Mouse (Mus musculus) lung, postnatal 0 days (tissue): ENCODE results near the gene Spata45. TPM values are rescaled to one million over a fixed set of nuclear protein-coding genes. Genes with fewer than 3 reads are reported as not detected.

Experiments
- ATAC-seq: fragments of 200-750 bp; cut with Nextera tagmentation; 2 replicates; pipeline ENCODE4 v1.8.0; 2017; ENCODE audit warnings: moderate library complexity
- DNase-seq: peaks from one replicate; pipeline ENCODE4 v3.0.0-alpha.2; 2016; ENCODE audit warnings: low spot score
- H3K27ac ChIP-seq: fragments of 300-500 bp; sonication (generic); 2 replicates; pipeline ENCODE4 v1.5.1; 2014; ENCODE audit warnings: antibody characterized with exemption, mild to moderate bottlenecking, low read length, mixed read lengths
- H3K27me3 ChIP-seq: fragments of 300-500 bp; sonication (generic); replicated peaks from 2 replicates; pipeline ENCODE4 v1.6.1; 2014; ENCODE audit warnings: low read length, mixed read lengths; ENCODE audit not compliant: insufficient read depth
- H3K36me3 ChIP-seq: fragments of 300-500 bp; sonication (generic); 2 replicates; pipeline ENCODE4 v1.6.1; 2014; ENCODE audit warnings: low read length, mixed read lengths; ENCODE audit not compliant: insufficient read depth
- H3K4me1 ChIP-seq: fragments of 300-500 bp; sonication (generic); 2 replicates; pipeline ENCODE4 v1.6.1; 2014; ENCODE audit warnings: antibody characterized with exemption, low read depth, low read length, mixed read lengths; ENCODE audit not compliant: insufficient read depth
- H3K4me2 ChIP-seq: fragments of 300-500 bp; sonication (generic); replicated peaks from 2 replicates; pipeline ENCODE4 v1.6.1; 2014; ENCODE audit warnings: low read depth, mild to moderate bottlenecking, low read length, moderate library complexity, mixed read lengths
- H3K4me3 ChIP-seq: fragments of 300-500 bp; sonication (generic); 2 replicates; pipeline ENCODE4 v1.5.1; 2014; ENCODE audit warnings: low read depth, low read length
- H3K9ac ChIP-seq: fragments of 300-500 bp; sonication (generic); replicated peaks from 2 replicates; pipeline ENCODE4 v1.6.1; 2014; ENCODE audit warnings: low read depth, mild to moderate bottlenecking
- H3K9me3 ChIP-seq: fragments of 300-500 bp; sonication (generic); 2 replicates; pipeline ENCODE4 v1.6.1; 2016; ENCODE audit warnings: low read length, mixed read lengths
- CTCF ChIP-seq: IDR thresholded peaks from 2 replicates; pipeline ENCODE4 v1.5.1; 2016; ENCODE audit warnings: antibody characterized with exemption, mild to moderate bottlenecking
- EP300 ChIP-seq: IDR thresholded peaks from 2 replicates; pipeline ENCODE4 v1.6.1; 2016; ENCODE audit warnings: antibody characterized with exemption, mild to moderate bottlenecking, control low read depth
- WGBS: fragments of 180-500 bp; shearing (Covaris S2); extraction: QIAGEN DNeasy Blood & Tissue Kit; methylation state at CpG from one replicate; pipeline ENCODE4 v1.1.7; 2014; 5-methylcytosine and 5-hydroxymethylcytosine counted together
- polyA plus RNA-seq: library from polyadenylated mRNA; unstranded; fragments of >200 nt; fragmentation: Nextera tagmentation; extraction: Ambion mirVana; gene quantifications from 2 replicates; pipeline ENCODE4 v1.2.1, GENCODE M21; 2015

Spata45 gene
- polyA plus RNA-seq, 1 experiment from 2014 or later, result not detected

- H3K27ac ChIP-seq, result no peak overlapping the region
- DNase-seq, result no peak
- no peaks in the 10 kb centered on the region for H3K27me3 ChIP-seq
- no peaks in the 10 kb centered on the region for H3K4me1 ChIP-seq
- no peak for TF ChIP-seq EP300
- no peak for TF ChIP-seq CTCF
- 63% methylated on average over 12 of the region's 12 CpGs for WGBS
- peak; percentile 17 for ATAC-seq
- no peak overlapping the region for H3K4me2 ChIP-seq
- H3K9me3 ChIP-seq, result no peaks in the 10 kb centered on the region
- no peaks in the 10 kb centered on the region for H3K36me3 ChIP-seq
- no peak overlapping the region for H3K4me3 ChIP-seq
- H3K9ac ChIP-seq, result no peak overlapping the region
These were observed 49.2 kb downstream of the Spata45 start for GRCm38 (mm10) chr1:191085597-191085996.

GRCm38 (mm10) chr1:191086304-191086878 is 50.0 kb downstream of the Spata45 start:
- ATAC-seq, result no peak
- H3K27me3 ChIP-seq, result no peaks in the 10 kb centered on the region
- H3K9me3 ChIP-seq, result no peaks in the 10 kb centered on the region
- H3K27ac ChIP-seq, result no peak overlapping the region
- H3K9ac ChIP-seq, result no peak overlapping the region
- H3K4me3 ChIP-seq, result no peak overlapping the region
- WGBS, result 65% methylated on average over 7 of the region's 7 CpGs
- TF ChIP-seq EP300 (no peak), CTCF (peak; percentile 28; the same call in 1 of the 2 replicates)
- no peaks in the 10 kb centered on the region for H3K4me1 ChIP-seq
- no peak for DNase-seq
- H3K36me3 ChIP-seq, result no peaks in the 10 kb centered on the region
- no peak overlapping the region for H3K4me2 ChIP-seq

GRCm38 (mm10) chr1:191086960-191087359 is 50.5 kb downstream of the Spata45 start:
- H3K4me1 ChIP-seq, result no peaks in the 10 kb centered on the region
- ATAC-seq, result no peak; the same call in 1 of the 2 replicates
- H3K4me3 ChIP-seq, result no peak overlapping the region
- no peak overlapping the region for H3K27ac ChIP-seq
- H3K4me2 ChIP-seq, result no peak overlapping the region
- DNase-seq, result no peak
- H3K9me3 ChIP-seq, result no peaks in the 10 kb centered on the region
- TF ChIP-seq EP300, result no peak
- no peak for TF ChIP-seq CTCF
- H3K36me3 ChIP-seq, result no peaks in the 10 kb centered on the region
- WGBS, result 58% methylated on average over 8 of the region's 8 CpGs
- H3K27me3 ChIP-seq, result no peaks in the 10 kb centered on the region
- no peak overlapping the region for H3K9ac ChIP-seq

- TF ChIP-seq EP300 (no peak), CTCF (no peak)
- no peak overlapping the region for H3K9ac ChIP-seq
- DNase-seq (no peak), ATAC-seq (no peak)
- no peaks in the 10 kb centered on the region for H3K9me3 ChIP-seq
- no peaks in the 10 kb centered on the region for H3K27me3 ChIP-seq
- H3K4me2 ChIP-seq, result no peak overlapping the region
- peaks cover 7% of the 10 kb centered on the region; the same call in 1 of the 2 replicates for H3K4me1 ChIP-seq
- H3K27ac ChIP-seq, result no peak overlapping the region
- WGBS, result 57% methylated on average over 5 of the region's 5 CpGs
- H3K36me3 ChIP-seq, result no peaks in the 10 kb centered on the region
- H3K4me3 ChIP-seq, result no peak overlapping the region
These were observed 51.5 kb downstream of the Spata45 start for GRCm38 (mm10) chr1:191087955-191088354.

- no peaks in the 10 kb centered on the region for H3K27me3 ChIP-seq
- no peaks in the 10 kb centered on the region for H3K9me3 ChIP-seq
- H3K4me2 ChIP-seq, result no peak overlapping the region
- 50% methylated on average over 6 of the region's 6 CpGs for WGBS
- peaks cover 7% of the 10 kb centered on the region; the same call in 1 of the 2 replicates for H3K4me1 ChIP-seq
- TF ChIP-seq CTCF (no peak), EP300 (no peak)
- ATAC-seq (no peak), DNase-seq (no peak)
- no peak overlapping the region for H3K27ac ChIP-seq
- H3K4me3 ChIP-seq, result no peak overlapping the region
- no peaks in the 10 kb centered on the region for H3K36me3 ChIP-seq
- H3K9ac ChIP-seq, result no peak overlapping the region
These were observed 52.9 kb downstream of the Spata45 start for GRCm38 (mm10) chr1:191089355-191089754.

- ATAC-seq (peak; percentile 27; the same call in 1 of the 2 replicates), DNase-seq (peak; percentile 27)
- H3K27ac ChIP-seq, result no peak overlapping the region
- no peak overlapping the region for H3K9ac ChIP-seq
- H3K36me3 ChIP-seq, result no peaks in the 10 kb centered on the region
- no peak overlapping the region for H3K4me3 ChIP-seq
- WGBS, result 60% methylated on average over 8 of the region's 8 CpGs
- H3K9me3 ChIP-seq, result no peaks in the 10 kb centered on the region
- H3K4me2 ChIP-seq, result no peak overlapping the region
- H3K27me3 ChIP-seq, result no peaks in the 10 kb centered on the region
- peaks cover 7% of the 10 kb centered on the region; the same call in 1 of the 2 replicates for H3K4me1 ChIP-seq
- no peak for TF ChIP-seq EP300
These were observed 55.6 kb downstream of the Spata45 start for GRCm38 (mm10) chr1:191092050-191092449.

Other genes with a start within 250 kb of the Spata45 start
- gene Rps6kc1, start 124.9 kb upstream of the Spata45 start, polyA plus RNA-seq, result 8.5 and 9.7 TPM in 2 replicates
- gene Angel2, start 111.5 kb upstream of the Spata45 start, polyA plus RNA-seq, result 37.7 and 40.4 TPM in 2 replicates
- 4.2 and 4.3 TPM in 2 replicates for gene Vash2, start 57.3 kb upstream of the Spata45 start, polyA plus RNA-seq
- gene Flvcr1, start 10.5 kb upstream of the Spata45 start, polyA plus RNA-seq, result 7.8 and 7.9 TPM in 2 replicates
- gene Tatdn3, start 26.3 kb downstream of the Spata45 start, polyA plus RNA-seq, result 10.5 and 11.9 TPM in 2 replicates
- gene Nsl1, start 26.4 kb downstream of the Spata45 start, polyA plus RNA-seq, result 1.5 and 1.8 TPM in 2 replicates
- 2.0 and 2.6 TPM in 2 replicates for gene Batf3, start 61.2 kb downstream of the Spata45 start, polyA plus RNA-seq
- gene Fam71a, start 128.2 kb downstream of the Spata45 start, polyA plus RNA-seq, result not detected in 2 replicates
- gene Atf3, start 181.4 kb downstream of the Spata45 start, polyA plus RNA-seq, result 8.2 and 8.3 TPM in 2 replicates